In genomic region chr7:115310400-115311225, GRCm38 (mm10) we compare ENCODE assay signal across 8 mouse cellular contexts.
A peak's percentile ranks its signal among the peaks of the same experiment; 100 is the strongest.
DNase-seq lines count a peak whose midpoint lies in the region; ATAC-seq and TF ChIP-seq lines count a peak whose summit lies in the region.

No protein-coding gene starts in this region.

- no peaks in the 10 kb centered on the region for H3K27me3 ChIP-seq in midbrain, embryonic 14.5 days (ENCODE audit: control insufficient read depth, insufficient read depth, low read length)
- H3K27me3 ChIP-seq in midbrain, embryonic 10.5 days (ENCODE audit: low read depth, poor library complexity, severe bottlenecking) = no peaks in the 10 kb centered on the region
- H3K27me3 ChIP-seq in intestine, embryonic 16.5 days (replicated peaks; ENCODE audit: control insufficient read depth, insufficient read depth, low read length) = no peaks in the 10 kb centered on the region

- peaks cover 4% of the 10 kb centered on the region; the same call in 1 of the 2 replicates for H3K4me1 ChIP-seq in midbrain, embryonic 14.5 days (ENCODE audit: control insufficient read depth, insufficient read depth, low read length)
- H3K4me1 ChIP-seq in midbrain, embryonic 10.5 days = peaks cover 4% of the 10 kb centered on the region; the same call in 1 of the 2 replicates
- H3K4me1 ChIP-seq in intestine, embryonic 16.5 days (ENCODE audit: control insufficient read depth, insufficient read depth, low read length) = peaks cover 3% of the 10 kb centered on the region; the same call in 1 of the 2 replicates

- TF ChIP-seq CTCF in gastrocnemius, adult 2 months (IDR thresholded peaks at IDR 0.05) = no peak

- no peaks in the 10 kb centered on the region for H3K9me3 ChIP-seq in midbrain, embryonic 14.5 days (ENCODE audit: control insufficient read depth, low read length)
- H3K9me3 ChIP-seq in midbrain, embryonic 10.5 days (replicated peaks) = no peaks in the 10 kb centered on the region
- H3K9me3 ChIP-seq in intestine, embryonic 16.5 days (ENCODE audit: control insufficient read depth, low read length) = no peaks in the 10 kb centered on the region

- H3K4me2 ChIP-seq in midbrain, embryonic 14.5 days (ENCODE audit: low read length) = no peak overlapping the region
- H3K4me2 ChIP-seq in intestine, embryonic 16.5 days (ENCODE audit: low read depth, low read length) = no peak overlapping the region

- H3K27ac ChIP-seq in midbrain, embryonic 14.5 days (replicated peaks; ENCODE audit: low read depth, low read length) = no peak overlapping the region
- H3K27ac ChIP-seq in midbrain, embryonic 10.5 days (replicated peaks) = no peak overlapping the region
- no peak overlapping the region for H3K27ac ChIP-seq in intestine, embryonic 16.5 days (ENCODE audit: low read length)
- H3K27ac ChIP-seq in gastrocnemius, adult 2 months = no peak overlapping the region

- no peak overlapping the region for H3K4me3 ChIP-seq in midbrain, embryonic 14.5 days (replicated peaks; ENCODE audit: low read depth, low read length)
- H3K4me3 ChIP-seq in midbrain, embryonic 10.5 days = no peak overlapping the region
- H3K4me3 ChIP-seq in intestine, embryonic 16.5 days (ENCODE audit: low read length) = no peak overlapping the region
- H3K4me3 ChIP-seq in gastrocnemius, adult 2 months = no peak overlapping the region

- H3K36me3 ChIP-seq in midbrain, embryonic 14.5 days (ENCODE audit: control insufficient read depth, insufficient read depth, low read length) = no peaks in the 10 kb centered on the region
- no peaks in the 10 kb centered on the region for H3K36me3 ChIP-seq in midbrain, embryonic 10.5 days
- H3K36me3 ChIP-seq in intestine, embryonic 16.5 days (ENCODE audit: control insufficient read depth, insufficient read depth, low read length) = no peaks in the 10 kb centered on the region

- peak; percentile 14; the same call in 1 of the 2 replicates for ATAC-seq in midbrain, embryonic 14.5 days (ENCODE audit: low FRiP score, low TSS enrichment)
- peak; percentile 63 for ATAC-seq in intestine, embryonic 16.5 days
- ATAC-seq in frontal cortex, adult (ENCODE audit: low TSS enrichment) = no peak

- DNase-seq in midbrain, embryonic 14.5 days = peak; percentile 76
- DNase-seq in midbrain, embryonic 10.5 days (ENCODE audit: low spot score) = no peak
- peak; percentile 82 for DNase-seq in fat pad, adult 2 months (ENCODE audit: extremely low read depth, low read depth, low spot score)
- peak; percentile 28 for DNase-seq in skeletal muscle tissue, adult 2 months (ENCODE audit: low read depth, low spot score)
- no peak for DNase-seq in gastrocnemius, postnatal 10 days
- DNase-seq in gastrocnemius, adult 2 months = no peak

- H3K9ac ChIP-seq in midbrain, embryonic 14.5 days (replicated peaks; ENCODE audit: low read length) = no peak overlapping the region
- H3K9ac ChIP-seq in intestine, embryonic 16.5 days (ENCODE audit: low read depth, low read length) = no peak overlapping the region

- intact Hi-C loops in gastrocnemius, adult 2 months (cut with DNase I) = no loop called here

- WGBS in midbrain, embryonic 14.5 days = 66% methylated on average over 5 of the region's 5 CpGs
- WGBS in midbrain, embryonic 10.5 days = 83% methylated on average over 5 of the region's 5 CpGs
- 53% methylated on average over 5 of the region's 5 CpGs for WGBS in intestine, embryonic 16.5 days

Comparison
In these comparisons a context has a peak if more than half of its experiments do, and no peak if none do; other contexts are left out.
1. DNase-seq: peak in midbrain, embryonic 14.5 days (single experiment), fat pad, adult 2 months (single experiment) and skeletal muscle tissue, adult 2 months (single experiment); none in midbrain, embryonic 10.5 days (single experiment), gastrocnemius, postnatal 10 days (single experiment) and gastrocnemius, adult 2 months (single experiment).